Mouse (Mus musculus): Measurements from ENCODE around the gene Gpatch2. TPM values are rescaled to one million over a fixed set of nuclear protein-coding genes. Genes with fewer than 3 reads are reported as not detected.

Gpatch2 gene
- polyA plus RNA-seq, 1 experiment = 9.9 TPM

DNA sequence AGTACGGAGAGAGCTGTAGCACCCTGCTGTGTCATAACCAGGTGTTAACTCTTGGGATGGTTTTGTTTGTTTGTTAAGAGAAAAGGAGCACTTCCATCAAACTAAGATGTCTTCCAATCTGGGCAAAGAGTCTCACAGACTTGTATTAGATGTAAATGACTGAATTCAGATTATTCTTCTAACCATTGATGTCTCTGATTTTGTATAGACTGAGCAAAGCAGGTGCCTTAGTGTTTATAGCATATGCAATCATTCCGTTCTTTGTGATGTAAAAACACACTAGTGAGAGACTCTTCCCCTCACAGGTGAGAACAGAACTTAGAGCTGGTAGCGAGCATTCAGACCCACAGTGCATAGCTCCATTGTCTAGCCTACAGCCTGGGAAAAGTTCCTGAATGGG lies 67.0 kb downstream of the Gpatch2 start:
- no peak overlapping the region for H3K4me3 ChIP-seq (replicated peaks; ENCODE audit: extremely low read depth, low read depth, low read length)
- no peak for TF ChIP-seq CTCF (IDR thresholded peaks at IDR 0.05; ENCODE audit: insufficient read depth, low read length)
- no peak for TF ChIP-seq POLR2A (IDR thresholded peaks at IDR 0.05; ENCODE audit: borderline replicate concordance, extremely low read depth, low read depth, low read length)
- H3K4me1 ChIP-seq (ENCODE audit: control insufficient read depth, insufficient read depth, low read length) = no peaks in the 10 kb centered on the region
- WGBS = 87% methylated on average over 3 of the region's 3 CpGs
- DNase-seq = no peak

DNA sequence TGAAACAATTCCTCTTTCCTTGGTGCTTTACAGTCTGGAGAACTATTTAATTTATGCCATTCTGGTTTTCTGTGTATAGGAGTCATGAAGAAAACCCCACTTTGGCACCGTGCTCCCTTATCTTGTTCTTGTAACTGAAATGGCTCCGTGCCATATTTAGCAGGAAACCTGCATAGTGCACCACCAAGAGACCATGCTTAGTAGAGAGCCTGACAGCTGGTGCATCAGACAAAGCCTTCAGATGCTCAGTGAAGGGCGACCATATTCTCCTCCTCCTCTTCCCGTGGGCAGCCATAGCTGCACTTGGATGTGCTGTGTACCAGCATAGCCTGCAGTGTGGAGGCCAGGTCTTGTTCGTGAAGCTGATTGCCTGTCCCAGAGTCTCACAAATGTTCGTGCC lies 67.5 kb downstream of the Gpatch2 start:
- WGBS = 59% methylated on average over 6 of the region's 6 CpGs
- no peak for DNase-seq
- no peaks in the 10 kb centered on the region for H3K4me1 ChIP-seq (ENCODE audit: control insufficient read depth, insufficient read depth, low read length)

DNA sequence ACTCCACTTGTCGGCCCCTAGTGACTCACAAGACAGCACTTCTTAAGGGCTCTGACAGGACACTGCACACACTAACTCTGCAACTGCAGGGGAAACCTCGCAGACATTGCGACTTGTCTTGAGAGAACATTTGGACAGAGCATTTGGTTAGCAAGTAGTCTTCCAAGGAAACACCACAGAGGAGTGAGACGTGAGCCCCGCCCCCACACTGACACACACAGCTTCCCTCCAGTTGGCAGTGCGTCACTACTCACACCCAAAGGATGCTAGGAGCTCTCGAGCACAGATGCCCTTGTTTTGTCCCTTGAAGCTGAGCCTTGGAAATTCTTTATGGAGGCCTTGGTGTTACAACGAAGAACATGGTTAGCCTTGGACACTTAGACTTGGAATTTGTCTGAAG lies 70.4 kb downstream of the Gpatch2 start:
- H3K4me1 ChIP-seq (ENCODE audit: control insufficient read depth, insufficient read depth, low read length) = no peaks in the 10 kb centered on the region
- WGBS = 66% methylated on average over 8 of the region's 8 CpGs
- TF ChIP-seq CTCF (IDR thresholded peaks at IDR 0.05; ENCODE audit: insufficient read depth, low read length) (no peak), POLR2A (IDR thresholded peaks at IDR 0.05; ENCODE audit: borderline replicate concordance, extremely low read depth, low read depth, low read length) (no peak)
- no peak overlapping the region for H3K4me3 ChIP-seq (replicated peaks; ENCODE audit: extremely low read depth, low read depth, low read length)
- DNase-seq = no peak

More for the DNA sequence above, 67.5 kb downstream of the Gpatch2 start:
- no peak overlapping the region for H3K4me3 ChIP-seq (replicated peaks; ENCODE audit: extremely low read depth, low read depth, low read length)
- TF ChIP-seq CTCF (IDR thresholded peaks at IDR 0.05; ENCODE audit: insufficient read depth, low read length) = no peak
- TF ChIP-seq POLR2A (IDR thresholded peaks at IDR 0.05; ENCODE audit: borderline replicate concordance, extremely low read depth, low read depth, low read length) = no peak

DNA sequence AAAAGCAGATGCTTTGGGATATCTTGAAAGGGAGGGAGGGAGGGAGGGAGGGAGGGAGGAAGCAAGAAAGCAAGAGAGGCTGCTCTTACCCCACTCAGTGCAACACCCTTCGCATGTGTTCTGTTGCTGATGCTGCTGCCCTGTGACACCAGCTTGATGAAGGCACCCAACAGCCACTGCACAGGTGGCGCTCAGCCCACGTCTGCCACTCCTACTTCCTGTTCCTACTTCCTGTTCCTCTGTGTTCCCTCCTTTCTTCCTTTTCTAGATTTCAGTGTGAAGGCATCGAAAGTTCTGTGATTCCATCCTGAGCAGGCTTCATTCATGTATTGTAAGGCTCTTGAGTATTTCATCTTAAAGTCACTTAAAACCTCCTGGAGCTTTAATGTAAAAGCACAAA lies 71.1 kb downstream of the Gpatch2 start:
- DNase-seq = no peak
- H3K4me1 ChIP-seq (ENCODE audit: control insufficient read depth, insufficient read depth, low read length) = no peaks in the 10 kb centered on the region
- H3K4me3 ChIP-seq (replicated peaks; ENCODE audit: extremely low read depth, low read depth, low read length) = no peak overlapping the region
- TF ChIP-seq CTCF (IDR thresholded peaks at IDR 0.05; ENCODE audit: insufficient read depth, low read length) = no peak
- TF ChIP-seq POLR2A (IDR thresholded peaks at IDR 0.05; ENCODE audit: borderline replicate concordance, extremely low read depth, low read depth, low read length) = no peak
- 67% methylated on average over 4 of the region's 4 CpGs for WGBS

DNA sequence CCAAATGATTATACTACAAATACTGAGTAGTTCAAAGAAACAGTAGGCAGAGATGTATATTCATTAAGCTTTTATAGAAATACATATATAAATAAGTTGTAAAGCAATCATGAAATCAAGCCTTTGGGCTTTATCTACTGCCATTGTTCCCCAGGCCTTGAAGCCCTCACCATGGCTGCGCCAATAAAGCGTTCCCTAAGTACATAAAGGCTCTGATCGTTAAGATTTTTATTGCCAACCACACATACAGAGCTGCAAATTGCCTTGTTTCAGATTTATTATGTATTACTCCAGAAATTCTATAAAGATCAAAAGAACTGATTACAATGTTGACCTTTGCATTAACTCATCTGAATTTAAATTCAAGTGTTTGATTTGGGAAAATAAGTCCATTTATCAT lies 71.6 kb downstream of the Gpatch2 start:
- no peak for DNase-seq
- TF ChIP-seq CTCF (IDR thresholded peaks at IDR 0.05; ENCODE audit: insufficient read depth, low read length) (no peak), POLR2A (IDR thresholded peaks at IDR 0.05; ENCODE audit: borderline replicate concordance, extremely low read depth, low read depth, low read length) (no peak)
- Histone ChIP-seq H3K4me3 (replicated peaks; ENCODE audit: extremely low read depth, low read depth, low read length) (no peak overlapping the region), H3K4me1 (ENCODE audit: control insufficient read depth, insufficient read depth, low read length) (no peaks in the 10 kb centered on the region)
- 86% methylated on average over 3 of the region's 3 CpGs for WGBS

DNA sequence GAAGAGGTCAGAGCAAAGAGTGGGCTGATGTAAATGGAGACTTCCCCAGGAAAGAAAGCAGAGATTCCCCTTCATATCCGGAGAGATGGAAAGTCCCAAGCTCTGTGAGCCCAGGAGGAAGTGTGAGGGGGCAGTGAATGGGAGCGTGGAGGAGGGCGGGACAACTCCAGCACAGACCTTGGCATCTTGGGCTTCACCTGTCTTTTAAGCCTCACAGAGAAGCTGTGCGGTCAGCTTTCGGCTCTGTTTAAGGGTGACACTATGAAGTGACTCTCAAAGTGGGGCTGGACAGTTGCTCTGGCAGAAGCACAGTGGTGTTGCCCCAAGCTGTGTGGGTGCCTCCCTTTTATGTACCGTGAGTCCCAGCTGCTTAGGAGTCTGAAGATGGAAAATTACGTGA lies 74.9 kb downstream of the Gpatch2 start:
- Histone ChIP-seq H3K4me1 (ENCODE audit: control insufficient read depth, insufficient read depth, low read length) (no peaks in the 10 kb centered on the region), H3K4me3 (replicated peaks; ENCODE audit: extremely low read depth, low read depth, low read length) (no peak overlapping the region)
- 76% methylated on average over 7 of the region's 7 CpGs for WGBS
- TF ChIP-seq POLR2A (IDR thresholded peaks at IDR 0.05; ENCODE audit: borderline replicate concordance, extremely low read depth, low read depth, low read length) = no peak
- no peak for TF ChIP-seq CTCF (IDR thresholded peaks at IDR 0.05; ENCODE audit: insufficient read depth, low read length)
- DNase-seq = no peak

DNA sequence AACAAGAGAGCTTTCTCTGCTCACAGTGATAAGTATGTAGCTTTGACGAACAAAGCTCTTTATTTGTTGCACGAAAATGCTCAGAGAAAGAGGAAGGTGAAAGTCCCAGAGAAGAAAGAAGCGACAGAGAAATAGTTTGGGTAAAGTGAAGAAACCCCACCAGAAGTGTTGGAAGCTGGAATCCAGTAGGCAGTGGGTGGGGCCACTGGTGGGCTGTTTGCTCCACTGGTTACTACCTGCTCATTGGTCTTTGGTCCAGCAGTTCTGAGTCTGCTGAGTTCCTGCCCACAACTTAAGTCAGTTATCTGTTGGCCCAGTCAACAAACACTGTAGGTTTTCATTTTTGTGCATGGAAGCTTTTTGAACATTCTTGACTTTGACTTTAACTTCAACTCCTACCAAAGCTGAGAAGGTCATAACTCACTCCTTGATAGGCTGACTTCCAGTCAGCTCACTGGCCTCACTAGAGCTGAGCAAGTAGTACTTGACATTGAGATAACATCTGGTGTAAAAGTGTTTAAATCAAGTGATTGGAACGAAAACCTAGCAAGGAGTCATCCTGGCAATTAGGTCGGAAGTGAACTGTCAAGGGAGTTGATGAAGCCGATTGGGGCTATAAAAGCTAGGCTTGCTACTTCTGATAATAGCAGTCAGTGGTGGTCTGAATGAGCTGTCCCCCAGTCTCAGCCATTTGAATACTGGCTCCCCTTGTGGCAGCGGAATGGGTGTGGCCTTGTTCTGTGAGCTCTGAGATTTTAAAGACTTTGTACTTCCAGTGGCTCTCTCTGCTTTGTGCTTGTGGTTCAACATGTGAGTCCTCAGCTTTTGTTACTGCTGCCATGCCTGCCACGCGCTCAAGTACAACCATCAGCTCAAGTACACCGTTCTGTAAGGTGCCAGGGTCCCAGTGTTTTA lies 76.4 kb downstream of the Gpatch2 start:
- no peak for DNase-seq
- TF ChIP-seq POLR2A (IDR thresholded peaks at IDR 0.05; ENCODE audit: borderline replicate concordance, extremely low read depth, low read depth, low read length) (no peak), CTCF (IDR thresholded peaks at IDR 0.05; ENCODE audit: insufficient read depth, low read length) (no peak)
- no peaks in the 10 kb centered on the region for H3K4me1 ChIP-seq (ENCODE audit: control insufficient read depth, insufficient read depth, low read length)
- 81% methylated on average over 10 of the region's 10 CpGs for WGBS
- H3K4me3 ChIP-seq (replicated peaks; ENCODE audit: extremely low read depth, low read depth, low read length) = no peak overlapping the region

DNA sequence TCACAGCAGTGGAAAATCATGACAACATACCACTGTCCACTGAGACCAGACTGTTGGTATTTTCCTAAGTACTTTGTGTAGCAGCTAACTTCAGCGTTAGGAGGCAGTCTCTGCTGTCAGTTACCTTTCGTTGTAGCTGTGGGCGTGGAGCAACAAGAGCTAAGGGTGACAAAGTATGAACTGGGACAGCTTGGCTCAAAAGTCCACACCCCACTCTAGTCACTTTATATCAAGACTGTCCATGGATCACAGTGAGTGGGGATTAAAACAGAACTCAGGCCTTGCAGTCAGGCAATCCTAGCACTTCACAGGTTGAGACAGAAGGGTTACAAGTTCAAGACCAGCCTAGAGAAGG lies 77.1 kb downstream of the Gpatch2 start:
- 91% methylated on average over 3 of the region's 3 CpGs for WGBS
- TF ChIP-seq CTCF (IDR thresholded peaks at IDR 0.05; ENCODE audit: insufficient read depth, low read length) (no peak), POLR2A (IDR thresholded peaks at IDR 0.05; ENCODE audit: borderline replicate concordance, extremely low read depth, low read depth, low read length) (no peak)
- no peak for DNase-seq

DNA sequence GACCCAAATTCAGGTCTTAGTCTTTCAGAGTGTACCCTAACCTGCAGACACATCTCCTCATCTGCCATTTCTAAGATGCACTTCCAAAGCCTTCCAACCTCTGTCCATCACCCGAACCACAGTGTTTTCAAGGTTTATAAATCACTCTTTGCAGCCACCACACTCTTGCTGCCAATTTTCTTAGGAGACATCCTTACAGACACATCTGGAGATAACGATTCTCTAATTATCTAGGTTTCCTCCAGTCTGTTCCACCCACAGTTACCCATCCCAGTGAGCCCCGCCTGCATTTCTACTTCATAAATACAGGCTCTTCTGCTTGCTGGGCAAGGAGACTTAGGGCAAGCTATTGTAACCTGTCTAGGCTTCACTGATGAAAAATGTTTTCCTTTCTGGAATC lies 77.9 kb downstream of the Gpatch2 start:
- Histone ChIP-seq H3K4me1 (ENCODE audit: control insufficient read depth, insufficient read depth, low read length) (no peaks in the 10 kb centered on the region), H3K4me3 (replicated peaks; ENCODE audit: extremely low read depth, low read depth, low read length) (no peak overlapping the region)
- DNase-seq = no peak
- TF ChIP-seq POLR2A (IDR thresholded peaks at IDR 0.05; ENCODE audit: borderline replicate concordance, extremely low read depth, low read depth, low read length) (no peak), CTCF (IDR thresholded peaks at IDR 0.05; ENCODE audit: insufficient read depth, low read length) (no peak)
- WGBS = 52% methylated on average over 3 of the region's 3 CpGs

More for the DNA sequence above, 77.1 kb downstream of the Gpatch2 start:
- Histone ChIP-seq H3K4me3 (replicated peaks; ENCODE audit: extremely low read depth, low read depth, low read length) (no peak overlapping the region), H3K4me1 (ENCODE audit: control insufficient read depth, insufficient read depth, low read length) (no peaks in the 10 kb centered on the region)

DNA sequence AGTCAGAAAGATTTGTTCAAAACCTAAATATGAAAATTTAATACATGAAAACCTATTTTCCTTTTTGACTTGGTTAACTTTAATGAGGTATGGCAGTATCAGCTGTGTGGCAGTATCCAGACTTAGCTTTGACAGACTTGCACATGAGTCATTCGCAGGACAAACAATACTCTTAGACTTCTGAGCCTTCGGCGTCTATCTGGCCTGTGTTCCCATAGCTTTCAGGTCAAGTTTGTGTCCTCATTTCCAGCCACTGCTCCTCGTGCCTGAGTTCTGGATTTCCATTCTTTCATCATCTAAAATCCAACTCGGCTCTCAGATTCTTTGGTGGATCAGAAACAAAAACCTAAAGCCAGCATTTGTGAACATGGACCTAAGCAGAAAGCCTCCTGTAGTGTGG lies 79.2 kb downstream of the Gpatch2 start:
- WGBS = 62% methylated on average over 5 of the region's 5 CpGs
- H3K4me1 ChIP-seq (ENCODE audit: control insufficient read depth, insufficient read depth, low read length) = no peaks in the 10 kb centered on the region
- DNase-seq = no peak
- TF ChIP-seq CTCF (IDR thresholded peaks at IDR 0.05; ENCODE audit: insufficient read depth, low read length) = no peak
- TF ChIP-seq POLR2A (IDR thresholded peaks at IDR 0.05; ENCODE audit: borderline replicate concordance, extremely low read depth, low read depth, low read length) = no peak
- no peak overlapping the region for H3K4me3 ChIP-seq (replicated peaks; ENCODE audit: extremely low read depth, low read depth, low read length)

Measured in lung, adult 2 months (tissue).